ENCODE assay signal across 9 mouse cellular contexts in genomic region chr5:144466987-144467386, GRCm38 (mm10).
DNase-seq lines count a peak whose midpoint lies in the region; ATAC-seq and TF ChIP-seq lines count a peak whose summit lies in the region.
"Had no signal": no experiment of that assay in that cellular context is flagged by ENCODE, and none has a peak within 500 bp of the region (broad histone marks: within the 10 kb centered on the region; RNA-seq: fewer than 3 reads in every experiment).

No protein-coding gene starts in this region.

- no peak overlapping the region for H3K4me2 ChIP-seq in kidney, postnatal 0 days (ENCODE audit: low read length)
- no peak overlapping the region for H3K4me2 ChIP-seq in kidney, embryonic 14.5 days (replicated peaks; ENCODE audit: low read depth, low read length)
- no peak overlapping the region for H3K4me2 ChIP-seq in intestine, embryonic 16.5 days (ENCODE audit: low read depth, low read length)
- H3K4me2 ChIP-seq: midbrain, embryonic 12.5 days had no signal

- no peak for ATAC-seq in kidney, postnatal 0 days (replicated peaks; ENCODE audit: low FRiP score, low read depth)
- ATAC-seq in kidney, embryonic 14.5 days (ENCODE audit: low FRiP score, low TSS enrichment): no peak
- ATAC-seq in intestine, embryonic 16.5 days: no peak

- H3K27me3 ChIP-seq in kidney, postnatal 0 days (ENCODE audit: insufficient read depth, low read length): no peaks in the 10 kb centered on the region
- no peaks in the 10 kb centered on the region for H3K27me3 ChIP-seq in kidney, embryonic 14.5 days (ENCODE audit: control insufficient read depth, insufficient read depth, low read length)
- no peaks in the 10 kb centered on the region; the same call in 1 of the 2 replicates for H3K27me3 ChIP-seq in ES-Bruce4 (ENCODE audit: control insufficient read depth, insufficient read depth, low read length, poor library complexity, severe bottlenecking)
- H3K27me3 ChIP-seq in intestine, embryonic 16.5 days (replicated peaks; ENCODE audit: control insufficient read depth, insufficient read depth, low read length): no peaks in the 10 kb centered on the region
- H3K27me3 ChIP-seq: midbrain, embryonic 12.5 days had no signal

- WGBS in kidney, postnatal 0 days: 44% methylated on average over 6 of the region's 6 CpGs
- WGBS in kidney, embryonic 14.5 days: 48% methylated on average over 6 of the region's 6 CpGs
- WGBS in intestine, embryonic 16.5 days: 47% methylated on average over 6 of the region's 6 CpGs

- no peaks in the 10 kb centered on the region for H3K4me1 ChIP-seq in kidney, postnatal 0 days (replicated peaks; ENCODE audit: insufficient read depth, low read length)
- H3K4me1 ChIP-seq in kidney, embryonic 14.5 days (ENCODE audit: control insufficient read depth, insufficient read depth, low read length): no peaks in the 10 kb centered on the region
- H3K4me1 ChIP-seq in ES-Bruce4 (ENCODE audit: control insufficient read depth, insufficient read depth, low read length): peaks cover 2% of the 10 kb centered on the region
- no peaks in the 10 kb centered on the region for H3K4me1 ChIP-seq in embryonic fibroblast, embryonic 13.5 days (ENCODE audit: control insufficient read depth, insufficient read depth, low read length)
- no peaks in the 10 kb centered on the region for H3K4me1 ChIP-seq in intestine, embryonic 16.5 days (ENCODE audit: control insufficient read depth, insufficient read depth, low read length)
- H3K4me1 ChIP-seq: midbrain, embryonic 12.5 days had no signal

- DNase-seq in adrenal gland, adult 18-20 months (ENCODE audit: low spot score in 2 of 2): peak; percentile 15 to 23
- no peak for DNase-seq in adrenal gland, postnatal 4 days (ENCODE audit: low spot score in 2 of 2)
- DNase-seq in kidney, postnatal 0 days (ENCODE audit: low spot score): peak; percentile 8
- DNase-seq in spleen, adult 18-20 months: no peak

- peak; percentile 53 for TF ChIP-seq CTCF in kidney, postnatal 0 days (IDR thresholded peaks at IDR 0.05; ENCODE audit: low read depth)
- peak; percentile 84 for TF ChIP-seq CTCF in ES-Bruce4 (IDR thresholded peaks at IDR 0.05; ENCODE audit: low read depth, low read length)
- 0 out of 2 replicates have a peak, but pooled peaks have one; percentile 6 for TF ChIP-seq CTCF in embryonic fibroblast, embryonic 13.5 days (IDR thresholded peaks at IDR 0.05; ENCODE audit: borderline replicate concordance, insufficient read depth, low read length)

- no peak for TF ChIP-seq EP300 in ES-Bruce4 (IDR thresholded peaks at IDR 0.05; ENCODE audit: insufficient read depth, low read depth, low read length)

- no peak overlapping the region for H3K27ac ChIP-seq in kidney, postnatal 0 days
- no peak overlapping the region for H3K27ac ChIP-seq in kidney, embryonic 14.5 days (ENCODE audit: low read depth, low read length)
- H3K27ac ChIP-seq in ES-Bruce4 (ENCODE audit: insufficient read depth, low read length): no peak overlapping the region
- no peak overlapping the region for H3K27ac ChIP-seq in embryonic fibroblast, embryonic 13.5 days (ENCODE audit: insufficient read depth, low read length)
- no peak overlapping the region for H3K27ac ChIP-seq in intestine, embryonic 16.5 days (ENCODE audit: low read length)
- H3K27ac ChIP-seq: midbrain, embryonic 12.5 days had no signal

- H3K9me3 ChIP-seq in kidney, postnatal 0 days (replicated peaks; ENCODE audit: low read length): no peaks in the 10 kb centered on the region
- no peaks in the 10 kb centered on the region for H3K9me3 ChIP-seq in kidney, embryonic 14.5 days (ENCODE audit: control insufficient read depth, low read length)
- H3K9me3 ChIP-seq in ES-Bruce4 (replicated peaks; ENCODE audit: control insufficient read depth, insufficient read depth, low read length, poor library complexity, severe bottlenecking): no peaks in the 10 kb centered on the region
- no peaks in the 10 kb centered on the region for H3K9me3 ChIP-seq in intestine, embryonic 16.5 days (ENCODE audit: control insufficient read depth, low read length)
- H3K9me3 ChIP-seq: midbrain, embryonic 12.5 days had no signal

- no peak for TF ChIP-seq POLR2A in ES-Bruce4 (IDR thresholded peaks at IDR 0.05; ENCODE audit: insufficient read depth, low read length)
- no peak for TF ChIP-seq POLR2A in embryonic fibroblast, embryonic 13.5 days (IDR thresholded peaks at IDR 0.05; ENCODE audit: low read depth, low read length)

- no peak overlapping the region for H3K4me3 ChIP-seq in kidney, postnatal 0 days (replicated peaks; ENCODE audit: low read depth, low read length)
- no peak overlapping the region for H3K4me3 ChIP-seq in kidney, embryonic 14.5 days (ENCODE audit: low read length)
- no peak overlapping the region for H3K4me3 ChIP-seq in ES-Bruce4 (ENCODE audit: low read depth, low read length)
- H3K4me3 ChIP-seq in embryonic fibroblast, embryonic 13.5 days (ENCODE audit: insufficient read depth, low read length): no peak overlapping the region
- no peak overlapping the region for H3K4me3 ChIP-seq in intestine, embryonic 16.5 days (ENCODE audit: low read length)
- H3K4me3 ChIP-seq: midbrain, embryonic 12.5 days had no signal

- H3K9ac ChIP-seq in kidney, postnatal 0 days (ENCODE audit: low read depth, low read length): no peak overlapping the region
- no peak overlapping the region for H3K9ac ChIP-seq in kidney, embryonic 14.5 days (ENCODE audit: low read depth, low read length)
- H3K9ac ChIP-seq in ES-Bruce4 (ENCODE audit: low read depth, poor library complexity, severe bottlenecking): no peak overlapping the region
- no peak overlapping the region for H3K9ac ChIP-seq in intestine, embryonic 16.5 days (ENCODE audit: low read depth, low read length)
- H3K9ac ChIP-seq: midbrain, embryonic 12.5 days had no signal

- no peaks in the 10 kb centered on the region for H3K36me3 ChIP-seq in kidney, postnatal 0 days (ENCODE audit: insufficient read depth, low read length)
- no peaks in the 10 kb centered on the region for H3K36me3 ChIP-seq in kidney, embryonic 14.5 days (ENCODE audit: control insufficient read depth, insufficient read depth, low read length)
- no peaks in the 10 kb centered on the region for H3K36me3 ChIP-seq in ES-Bruce4 (ENCODE audit: control insufficient read depth, insufficient read depth, low read length, poor library complexity, severe bottlenecking)
- H3K36me3 ChIP-seq in intestine, embryonic 16.5 days (ENCODE audit: control insufficient read depth, insufficient read depth, low read length): no peaks in the 10 kb centered on the region
- H3K36me3 ChIP-seq: midbrain, embryonic 12.5 days had no signal

Comparison
In these comparisons a context has a peak if more than half of its experiments do, and no peak if none do; other contexts are left out.
1. DNase-seq: peak in adrenal gland, adult 18-20 months (2 of 2) and kidney, postnatal 0 days (single experiment); none in adrenal gland, postnatal 4 days (0 of 2) and spleen, adult 18-20 months (0 of 2).
2. CTCF ChIP-seq: peak in every context shown above with its lines; median percentile 84 in ES-Bruce4; 53 in kidney, postnatal 0 days; 6 in embryonic fibroblast, embryonic 13.5 days.